ENCODE assay signal across 9 mouse cellular contexts in the genomic region with DNA sequence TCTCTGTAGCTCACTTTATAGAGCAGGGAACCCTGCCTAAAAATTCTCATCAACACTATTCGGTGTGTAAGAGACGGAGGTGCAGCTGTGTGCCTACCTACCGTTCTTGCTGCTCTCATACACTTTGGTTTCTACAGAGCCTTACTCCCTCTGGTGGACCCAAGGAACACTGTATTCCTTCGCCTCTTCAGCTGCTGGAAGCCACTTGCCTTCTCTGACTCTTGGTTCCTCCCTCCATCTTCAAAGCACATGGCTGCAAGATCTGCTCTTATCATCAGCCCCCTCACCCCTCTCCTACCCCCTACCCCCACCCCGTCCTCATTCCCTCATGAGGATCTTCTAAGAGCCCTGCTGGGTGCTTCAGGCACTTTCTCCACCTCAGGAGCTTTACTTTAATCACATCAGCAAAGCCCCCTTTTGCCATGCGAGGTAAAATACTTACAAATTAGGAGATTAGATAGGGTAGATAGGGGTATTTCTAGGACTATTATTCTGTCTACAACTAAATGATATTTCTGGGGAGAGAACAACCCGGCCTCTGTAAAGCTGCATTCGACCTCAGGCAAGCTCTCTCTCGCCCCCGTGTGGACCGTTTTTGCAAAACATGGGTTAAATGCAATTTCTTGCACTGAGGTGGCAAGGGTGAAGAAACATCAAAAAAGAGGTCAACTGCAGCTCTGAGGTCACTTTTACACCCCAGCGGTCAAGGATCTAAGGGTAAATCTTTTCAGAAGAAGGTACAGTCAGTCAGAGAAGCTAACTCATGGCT. TPM values are rescaled to one million over a fixed set of nuclear protein-coding genes. Genes with fewer than 3 reads are reported as not detected.
DNase-seq lines count a peak whose midpoint lies in the region; ATAC-seq lines count a peak whose summit lies in the region.
"Had no signal": no experiment of that assay in that cellular context is flagged by ENCODE, and none has a peak within 500 bp of the region (broad histone marks: within the 10 kb centered on the region; RNA-seq: fewer than 3 reads in every experiment).

No protein-coding gene starts in this region.

- peak; percentile 78; the same call in 1 of the 2 replicates for ATAC-seq in forebrain, embryonic 15.5 days (replicated peaks)
- ATAC-seq in hematopoietic stem cell, adult 5-6 weeks (replicated peaks in 1 of 2; ENCODE audit: insufficient read depth in 1 of 2, low FRiP score in 2 of 2, low TSS enrichment in 1 of 2, low read depth in 1 of 2, poor library complexity in 2 of 2, severe bottlenecking in 2 of 2), result peak; percentile 78 to 89
- peak; percentile 68; the same call in 1 of the 2 replicates for ATAC-seq in lung, embryonic 16.5 days (ENCODE audit: low read depth)

- H3K4me2 ChIP-seq in forebrain, embryonic 15.5 days (replicated peaks), result peak overlapping the region; percentile 35
- peak overlapping the region; percentile 49 for H3K4me2 ChIP-seq in lung, embryonic 16.5 days (ENCODE audit: low read depth, low read length)

- H3K9me3 ChIP-seq in forebrain, embryonic 15.5 days, result no peaks in the 10 kb centered on the region
- no peaks in the 10 kb centered on the region for H3K9me3 ChIP-seq in lung, embryonic 16.5 days (ENCODE audit: control insufficient read depth, low read length)

- H3K27me3 ChIP-seq in forebrain, embryonic 15.5 days, result no peaks in the 10 kb centered on the region
- no peaks in the 10 kb centered on the region for H3K27me3 ChIP-seq in lung, embryonic 16.5 days (ENCODE audit: control insufficient read depth, insufficient read depth, low read depth, low read length)

- no peaks in the 10 kb centered on the region for H3K36me3 ChIP-seq in forebrain, embryonic 15.5 days
- no peaks in the 10 kb centered on the region for H3K36me3 ChIP-seq in lung, embryonic 16.5 days (ENCODE audit: control insufficient read depth, insufficient read depth, low read length)

- no peaks in the 10 kb centered on the region for H3K4me1 ChIP-seq in forebrain, embryonic 15.5 days
- H3K4me1 ChIP-seq in lung, embryonic 16.5 days (replicated peaks; ENCODE audit: control insufficient read depth, insufficient read depth, low read length), result peaks cover 3% of the 10 kb centered on the region; the same call in 1 of the 2 replicates

- no peak overlapping the region for H3K27ac ChIP-seq in forebrain, embryonic 15.5 days (replicated peaks)
- H3K27ac ChIP-seq in lung, embryonic 16.5 days (ENCODE audit: low read length), result no peak overlapping the region
- H3K27ac ChIP-seq: macrophage had no signal

- no peak overlapping the region for H3K4me3 ChIP-seq in forebrain, embryonic 15.5 days
- H3K4me3 ChIP-seq in lung, embryonic 16.5 days (ENCODE audit: low read length), result peak overlapping the region; percentile 4; the same call in 1 of the 2 replicates

- H3K9ac ChIP-seq in forebrain, embryonic 15.5 days (replicated peaks), result no peak overlapping the region
- H3K9ac ChIP-seq in lung, embryonic 16.5 days (ENCODE audit: low read length), result no peak overlapping the region; the same call in 1 of the 2 replicates

- peak; percentile 14 for DNase-seq in MN1 (ENCODE audit: low spot score)
- peak; percentile 50 to 60 for DNase-seq in cerebellum, adult 18-20 months
- peak; percentile 16 for DNase-seq in layer of hippocampus, adult 9-11 months
- peak; percentile 58 for DNase-seq in ovary, postnatal 36 days (ENCODE audit: low spot score)
- peak; percentile 65 for DNase-seq in thymus, postnatal 14 days

- 9% methylated on average over 12 of the region's 12 CpGs for WGBS in forebrain, embryonic 15.5 days
- 7% methylated on average over 12 of the region's 12 CpGs for WGBS in lung, embryonic 16.5 days

RNA-seq across cellular contexts. Expression of a gene that starts 20.3 kb away (rescaled TPM):
- polyA plus RNA-seq in forebrain, embryonic 15.5 days (2015; fragmentation: Nextera tagmentation; extraction: Ambion mirVana), result 0.37 and 0.98 TPM in 2 replicates
- 24.3 and 25.1 TPM in 2 replicates for total RNA-seq in hematopoietic stem cell, adult 5-6 weeks (2017)
- polyA plus RNA-seq in lung, embryonic 16.5 days (2015; fragmentation: Nextera tagmentation; extraction: Ambion mirVana), result 0.58 and 0.64 TPM in 2 replicates

RNA-seq across cellular contexts. Expression of a gene that starts 26.8 kb away (rescaled TPM):
- 10.4 and 11.3 TPM in 2 replicates for polyA plus RNA-seq in forebrain, embryonic 15.5 days (2015; fragmentation: Nextera tagmentation; extraction: Ambion mirVana)
- 1.2 TPM in 1 of 2 replicates, not detected in the other for total RNA-seq in hematopoietic stem cell, adult 5-6 weeks (2017)
- 30.6 and 30.8 TPM in 2 replicates for polyA plus RNA-seq in lung, embryonic 16.5 days (2015; fragmentation: Nextera tagmentation; extraction: Ambion mirVana)

Comparison
In these comparisons a context has a peak if more than half of its experiments do, and no peak if none do; other contexts are left out.
1. DNase-seq: peak in every context shown above with its lines; median percentile 65 in thymus, postnatal 14 days; 58 in ovary, postnatal 36 days; 55 in cerebellum, adult 18-20 months; 16 in layer of hippocampus, adult 9-11 months; 14 in MN1.